Mouse (Mus musculus) lung, adult 2 months (tissue): ENCODE results near the gene Aldh3a2.

Experiments
- CTCF ChIP-seq: fragments of 200-500 bp; IDR thresholded peaks from 2 replicates; pipeline ENCODE4 v1.5.1; 2011; ENCODE audit warnings: mild to moderate bottlenecking, low read length, control low read depth; ENCODE audit not compliant: insufficient read depth
- POLR2A ChIP-seq: fragments of 200-500 bp; IDR thresholded peaks from 2 replicates; pipeline ENCODE4 v1.6.1; 2011; ENCODE audit warnings: low read depth, mild to moderate bottlenecking, control low read depth, low read length, borderline replicate concordance; ENCODE audit errors: extremely low read depth

- TF ChIP-seq POLR2A, result no peak
- no peak for TF ChIP-seq CTCF
Observed at GRCm38 (mm10) chr11:61202810-61203209, 64.5 kb downstream of the Aldh3a2 start.
